Mouse (Mus musculus): ENCODE measurements around the gene Col9a3. TPM values are rescaled to one million over a fixed set of nuclear protein-coding genes. Genes with fewer than 3 reads are reported as not detected.

Gene Col9a3
- polyA plus RNA-seq, 1 experiment from 2014 or later, result 74.9 TPM

DNA sequence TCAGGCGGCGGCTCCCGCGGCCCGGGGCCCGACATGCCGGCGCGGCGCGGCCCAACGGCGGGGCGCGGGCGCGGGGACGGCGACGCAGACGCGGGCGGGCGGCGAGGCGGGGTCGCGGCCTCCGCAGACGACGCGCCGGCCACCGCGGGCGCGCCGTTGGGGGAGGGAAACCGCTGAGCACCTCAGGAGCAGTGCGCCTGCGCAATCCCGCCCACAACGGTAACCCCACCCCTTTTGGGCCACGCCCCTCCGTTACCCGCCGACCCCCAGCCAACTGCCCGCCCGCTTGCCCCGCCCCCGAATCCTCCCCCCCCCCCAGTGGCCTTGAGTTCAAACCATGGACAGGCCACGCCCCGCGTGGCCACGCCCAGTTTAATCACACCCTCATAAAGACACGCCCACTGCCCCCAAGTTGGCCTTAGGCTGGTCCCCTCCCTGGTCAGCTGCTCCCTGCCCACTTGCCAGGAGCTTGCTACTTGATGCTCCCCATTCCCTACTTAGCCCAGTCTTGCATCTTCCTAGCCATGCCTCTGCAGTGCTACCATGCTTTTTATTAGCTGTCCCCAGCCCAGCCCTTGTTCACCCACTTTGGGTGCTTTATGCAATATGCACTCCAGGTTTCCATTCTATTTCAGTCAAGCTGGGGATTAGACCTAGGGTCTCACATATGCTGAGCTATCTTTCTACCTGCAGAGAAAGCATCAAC lies 45.1 kb downstream of the Col9a3 start, which contains the start of gene Tcfl5:
Gene Tcfl5, minus strand, starts transcription at position 154 of the 706 bp plus-strand sequence.
- H3K4me3 ChIP-seq, result peak within 1 kb of the TSS; percentile 43
- H3K4me1 ChIP-seq (replicated peaks), result peaks cover 6% of the 10 kb centered on the region; the same call in 1 of the 2 replicates
- peak within 1 kb of the TSS; percentile 43; the same call in 1 of the 2 replicates for H3K9ac ChIP-seq
- H3K4me2 ChIP-seq, result peak within 1 kb of the TSS; percentile 53
- 6% methylated on average over 38 of the region's 56 CpGs for WGBS
- no peak for ATAC-seq (ENCODE audit: low FRiP score)
- peaks cover 64% of the 10 kb centered on the region for H3K27me3 ChIP-seq
- H3K27ac ChIP-seq, result no peak within 1 kb of the TSS
- peaks cover 20% of the 10 kb centered on the region for H3K9me3 ChIP-seq
- peaks cover 3% of the 10 kb centered on the region; the same call in 1 of the 2 replicates for H3K36me3 ChIP-seq

DNA sequence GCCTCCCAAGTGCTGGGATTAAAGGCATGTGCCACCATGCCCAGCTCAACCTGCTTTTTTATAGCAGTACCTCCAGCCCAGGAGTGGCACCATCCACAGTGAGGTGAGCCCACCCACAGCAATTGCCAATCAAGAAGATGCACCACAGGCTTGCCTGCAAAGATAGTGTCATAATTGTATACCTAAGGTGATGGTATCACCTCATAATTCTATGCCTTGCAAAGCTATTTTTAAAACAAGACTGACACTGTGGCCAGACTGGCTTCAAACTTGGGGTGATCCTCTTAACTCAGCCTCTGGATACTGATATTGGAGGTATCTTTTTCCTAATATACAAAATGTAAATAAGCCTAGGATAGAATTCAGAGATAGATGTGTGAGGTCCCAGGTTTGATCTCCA lies 46.0 kb downstream of the Col9a3 start:
- H3K36me3 ChIP-seq, result peaks cover 3% of the 10 kb centered on the region; the same call in 1 of the 2 replicates
- H3K9ac ChIP-seq, result no peak overlapping the region
- H3K4me3 ChIP-seq, result no peak overlapping the region
- H3K4me2 ChIP-seq, result no peak overlapping the region
- H3K27ac ChIP-seq, result no peak overlapping the region
- ATAC-seq (ENCODE audit: low FRiP score), result no peak
- H3K27me3 ChIP-seq, result peaks cover 68% of the 10 kb centered on the region
- peaks cover 20% of the 10 kb centered on the region for H3K9me3 ChIP-seq
- peaks cover 6% of the 10 kb centered on the region; the same call in 1 of the 2 replicates for H3K4me1 ChIP-seq (replicated peaks)

GRCm38 (mm10) chr2:180646841-180647240 lies 49.3 kb downstream of the Col9a3 start:
- H3K9ac ChIP-seq, result no peak overlapping the region
- no peak for ATAC-seq (ENCODE audit: low FRiP score)

GRCm38 (mm10) chr2:180654666-180655065 lies 57.1 kb downstream of the Col9a3 start:
- no peak for ATAC-seq (ENCODE audit: low FRiP score)
- no peak overlapping the region for H3K27ac ChIP-seq
- H3K4me1 ChIP-seq (replicated peaks), result peaks cover 6% of the 10 kb centered on the region
- no peak overlapping the region for H3K9ac ChIP-seq
- H3K4me3 ChIP-seq, result no peak overlapping the region
- H3K9me3 ChIP-seq, result no peaks in the 10 kb centered on the region
- 86% methylated on average over 7 of the region's 7 CpGs for WGBS
- H3K36me3 ChIP-seq, result no peaks in the 10 kb centered on the region
- no peaks in the 10 kb centered on the region for H3K27me3 ChIP-seq
- H3K4me2 ChIP-seq, result no peak overlapping the region

More at GRCm38 (mm10) chr2:180646841-180647240, 49.3 kb downstream of the Col9a3 start:
- Histone ChIP-seq H3K9me3 (peaks cover 20% of the 10 kb centered on the region), H3K27me3 (peaks cover 42% of the 10 kb centered on the region), H3K4me3 (no peak overlapping the region), H3K36me3 (peaks cover 3% of the 10 kb centered on the region; the same call in 1 of the 2 replicates), H3K27ac (no peak overlapping the region), H3K4me1 (replicated peaks) (peaks cover 3% of the 10 kb centered on the region; the same call in 1 of the 2 replicates), H3K4me2 (no peak overlapping the region)

DNA sequence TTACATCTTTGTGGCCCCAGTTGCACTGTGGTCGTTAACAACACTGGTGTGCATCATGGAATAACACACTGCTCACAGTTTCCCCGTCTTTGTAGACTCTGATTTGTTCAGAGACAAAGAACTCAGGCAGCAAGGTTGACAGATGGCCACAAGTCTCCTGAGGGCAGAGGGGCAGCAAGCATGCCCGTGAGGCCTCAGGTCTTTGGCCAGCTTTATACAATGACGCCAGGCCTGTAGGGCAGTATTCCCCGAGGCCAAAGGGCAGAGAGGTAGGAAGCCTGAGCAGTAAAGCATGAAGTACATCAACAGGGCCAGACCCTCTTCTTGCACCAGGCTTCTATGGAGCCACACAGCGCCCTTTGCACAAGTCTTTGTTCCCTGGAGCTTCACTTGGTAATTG lies 57.6 kb downstream of the Col9a3 start:
- H3K9ac ChIP-seq, result no peak overlapping the region
- H3K9me3 ChIP-seq, result no peaks in the 10 kb centered on the region
- peaks cover 11% of the 10 kb centered on the region for H3K4me1 ChIP-seq (replicated peaks)
- no peak overlapping the region for H3K4me2 ChIP-seq
- H3K27ac ChIP-seq, result no peak overlapping the region
- no peaks in the 10 kb centered on the region; the same call in 1 of the 2 replicates for H3K36me3 ChIP-seq
- H3K4me3 ChIP-seq, result no peak overlapping the region
- H3K27me3 ChIP-seq, result no peaks in the 10 kb centered on the region
- 29% methylated on average over 6 of the region's 6 CpGs for WGBS
- no peak for ATAC-seq (ENCODE audit: low FRiP score)

DNA sequence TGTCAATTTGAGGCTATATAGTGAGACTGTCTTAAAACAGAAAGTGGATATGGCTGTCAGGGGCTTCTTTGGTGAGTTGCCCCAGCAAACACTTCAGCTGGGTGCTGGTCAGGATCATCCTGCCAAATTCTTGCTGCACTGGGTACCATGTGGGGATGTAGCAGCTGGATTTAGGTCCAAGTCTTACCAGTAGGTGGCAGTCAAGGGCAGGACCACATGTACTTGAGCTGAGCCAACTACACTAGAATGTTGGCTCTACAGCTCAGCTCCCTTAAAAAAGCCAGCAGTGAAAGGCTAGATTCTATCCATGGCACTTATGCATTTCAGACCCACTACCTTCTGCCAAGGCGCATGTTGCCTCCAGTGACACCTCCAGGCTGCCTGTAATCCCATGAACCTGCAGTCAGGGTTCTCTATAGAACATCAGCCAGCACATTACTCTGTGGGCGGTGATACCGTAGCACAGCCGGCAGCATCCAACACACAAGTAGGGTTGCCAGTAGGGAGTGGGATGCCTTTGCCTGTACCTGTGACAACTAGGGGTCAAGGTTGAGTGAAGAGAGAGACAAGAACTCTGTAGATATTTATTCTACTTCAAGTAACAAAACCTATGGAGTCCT lies 59.9 kb downstream of the Col9a3 start:
- Histone ChIP-seq H3K36me3 (peaks cover 20% of the 10 kb centered on the region), H3K4me2 (no peak overlapping the region), H3K4me1 (replicated peaks) (peaks cover 12% of the 10 kb centered on the region), H3K4me3 (no peak overlapping the region), H3K27ac (no peak overlapping the region), H3K27me3 (no peaks in the 10 kb centered on the region), H3K9me3 (no peaks in the 10 kb centered on the region), H3K9ac (no peak overlapping the region)
- WGBS, result 73% methylated on average over 4 of the region's 4 CpGs
- ATAC-seq (ENCODE audit: low FRiP score), result peak; percentile 61; the same call in 1 of the 2 replicates

DNA sequence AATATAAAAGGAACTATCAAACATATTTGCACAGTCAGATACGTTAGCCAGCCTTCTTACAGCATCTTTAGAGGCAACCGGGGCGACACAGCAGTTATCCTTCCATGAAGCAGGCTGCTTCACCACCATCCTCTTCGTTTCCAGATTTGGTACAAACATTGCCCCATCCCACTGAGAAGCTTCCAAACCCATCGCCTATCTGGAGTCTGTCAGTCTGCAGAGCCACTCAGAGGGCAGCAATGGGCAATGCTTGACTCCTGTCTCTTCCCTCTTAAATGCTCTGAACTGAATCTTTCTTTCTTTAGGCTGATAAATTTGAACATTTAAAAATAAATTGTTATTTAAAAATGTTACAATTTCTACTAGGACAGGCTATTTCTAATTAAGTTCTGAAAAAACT lies 60.8 kb downstream of the Col9a3 start:
- Histone ChIP-seq H3K27me3 (no peaks in the 10 kb centered on the region), H3K27ac (no peak overlapping the region), H3K4me2 (no peak overlapping the region), H3K36me3 (peaks cover 20% of the 10 kb centered on the region), H3K4me1 (replicated peaks) (peaks cover 12% of the 10 kb centered on the region), H3K4me3 (no peak overlapping the region), H3K9ac (no peak overlapping the region), H3K9me3 (no peaks in the 10 kb centered on the region)
- ATAC-seq (ENCODE audit: low FRiP score), result no peak
- WGBS, result 94% methylated on average over 5 of the region's 5 CpGs

DNA sequence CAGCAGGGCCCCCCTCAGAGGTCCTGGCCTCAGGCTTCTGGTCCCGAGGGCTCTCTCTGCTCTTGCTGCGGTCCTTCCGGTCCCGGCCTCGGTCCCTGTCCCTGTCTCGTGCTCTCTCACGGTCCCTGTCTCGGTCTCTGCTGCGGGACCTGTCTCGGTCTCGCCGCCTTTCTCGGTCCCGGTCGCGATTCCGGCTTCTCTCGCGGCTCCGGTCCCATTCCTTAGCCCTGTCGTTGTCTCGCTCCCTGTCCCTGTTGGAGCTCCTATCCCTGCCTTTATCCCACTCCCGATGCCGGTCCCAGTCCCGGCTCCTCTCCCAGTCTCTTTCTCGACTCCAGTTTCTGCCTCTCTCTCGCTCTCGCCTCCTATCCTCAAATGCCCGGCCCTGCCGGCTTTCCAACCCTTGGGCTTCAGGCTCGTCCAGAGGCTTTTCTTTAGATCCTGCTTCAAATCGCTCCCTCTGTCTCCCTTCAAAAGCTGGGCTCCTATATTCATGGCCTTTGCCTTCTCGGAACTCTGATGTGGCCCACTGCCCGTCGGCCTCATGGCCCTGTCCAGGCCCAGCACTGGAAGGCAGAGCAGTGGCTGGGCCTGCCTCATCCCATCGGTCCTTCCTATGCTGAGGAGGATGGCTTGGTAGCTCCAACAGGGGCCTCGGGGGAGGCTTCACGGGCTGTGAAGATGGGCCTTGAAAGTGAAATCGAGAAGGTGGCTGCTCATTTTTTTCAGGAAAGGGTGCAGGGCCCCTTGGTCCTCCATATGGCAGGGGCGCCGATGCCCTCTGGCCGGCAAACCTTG lies 62.0 kb downstream of the Col9a3 start:
- Histone ChIP-seq H3K4me2 (peak overlapping the region; percentile 52), H3K27me3 (no peaks in the 10 kb centered on the region), H3K9me3 (no peaks in the 10 kb centered on the region), H3K4me1 (replicated peaks) (peaks cover 12% of the 10 kb centered on the region), H3K9ac (peak overlapping the region; percentile 72), H3K27ac (no peak overlapping the region), H3K36me3 (peaks cover 24% of the 10 kb centered on the region), H3K4me3 (peak overlapping the region; percentile 17; the same call in 1 of the 2 replicates)
- 29% methylated on average over 42 of the region's 42 CpGs for WGBS
- ATAC-seq (ENCODE audit: low FRiP score), result peak; percentile 30; the same call in 1 of the 2 replicates

DNA sequence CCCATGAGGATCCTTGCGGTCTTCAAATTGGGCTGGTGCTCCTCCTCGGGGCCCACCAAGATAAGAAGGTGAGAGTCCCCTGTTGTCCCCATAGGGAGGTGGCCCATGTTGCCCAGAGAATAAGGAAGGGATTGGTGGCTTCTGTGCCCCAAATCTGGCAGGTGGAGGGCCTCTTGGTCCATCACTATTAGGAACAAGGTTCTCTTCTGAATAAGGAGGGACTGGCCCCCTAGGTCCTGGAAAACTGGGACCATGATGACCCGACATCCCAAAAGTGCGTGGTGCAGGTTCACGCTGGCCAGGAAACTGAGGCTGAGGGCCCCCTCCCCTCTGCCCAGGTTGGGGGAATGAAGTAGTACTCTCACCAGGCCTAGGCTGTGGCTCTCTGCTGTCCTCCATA lies 62.9 kb downstream of the Col9a3 start:
- 96% methylated on average over 5 of the region's 5 CpGs for WGBS
- Histone ChIP-seq H3K4me2 (no peak overlapping the region), H3K27me3 (no peaks in the 10 kb centered on the region), H3K9me3 (no peaks in the 10 kb centered on the region), H3K27ac (no peak overlapping the region), H3K36me3 (peaks cover 33% of the 10 kb centered on the region), H3K9ac (0 out of 2 replicates have a peak overlapping the region, but pooled peaks have one; percentile 72), H3K4me3 (no peak overlapping the region), H3K4me1 (replicated peaks) (peaks cover 12% of the 10 kb centered on the region)
- no peak for ATAC-seq (ENCODE audit: low FRiP score)

DNA sequence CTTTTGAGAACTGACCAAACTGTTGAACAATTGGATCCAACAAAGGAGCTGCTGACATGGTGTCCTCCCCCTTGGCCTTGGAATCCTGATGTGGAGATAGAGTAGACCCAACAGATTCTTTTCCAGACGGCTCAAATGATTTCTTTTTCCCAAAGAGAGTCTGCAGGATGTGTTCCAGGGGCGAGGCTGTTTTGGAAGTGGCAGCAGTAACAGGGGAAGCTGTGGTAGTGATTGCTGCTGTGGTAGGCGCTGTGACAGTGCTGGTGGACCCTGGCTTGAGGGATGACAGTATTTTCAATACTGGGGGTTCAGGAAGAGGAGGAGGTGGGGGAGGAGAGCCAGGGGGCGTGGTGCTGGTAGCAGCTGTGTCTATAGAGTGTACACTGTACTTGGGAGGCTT lies 64.4 kb downstream of the Col9a3 start:
- no peak overlapping the region for H3K27ac ChIP-seq
- H3K4me1 ChIP-seq (replicated peaks), result peaks cover 12% of the 10 kb centered on the region
- H3K9ac ChIP-seq, result no peak overlapping the region
- H3K9me3 ChIP-seq, result no peaks in the 10 kb centered on the region
- H3K36me3 ChIP-seq, result peaks cover 48% of the 10 kb centered on the region
- H3K4me3 ChIP-seq, result no peak overlapping the region
- WGBS, result 87% methylated on average over 4 of the region's 4 CpGs
- no peaks in the 10 kb centered on the region for H3K27me3 ChIP-seq
- ATAC-seq (ENCODE audit: low FRiP score), result no peak
- no peak overlapping the region for H3K4me2 ChIP-seq
